Mouse (Mus musculus) adrenal gland, postnatal 25 days (tissue): ENCODE measurements around the gene Hoxc4. TPM values are rescaled to one million over a fixed set of nuclear protein-coding genes. Genes with fewer than 3 reads are reported as not detected.

ENCODE experiments used
- DNase-seq: peaks from one replicate; pipeline ENCODE4 v3.0.0; 2021; ENCODE audit warnings: mixed read lengths
- long read RNA-seq: library from polyadenylated mRNA; stranded (forward); transcript quantifications from one replicate; pipeline ENCODE4 v2.0.0, GENCODE M21; 2021
- total RNA-seq: library from RNA; stranded (reverse); gene quantifications from 2 replicates; pipeline ENCODE4 v1.2.3, GENCODE M21; 2021

Gene Hoxc4
- 7.3 and 8.4 TPM in 2 replicates for total RNA-seq
- long read RNA-seq, partial matches to known transcripts = 0 of 3 reads
- long read RNA-seq, other reads (novel, unspliced or antisense) = 0 of 3 reads

- no peak for DNase-seq
These were observed at the start of gene Hoxc4 for GRCm38 (mm10) chr15:103018636-103019035. Gene Hoxc4 (plus strand): TSS chr15:103018934.

GRCm38 (mm10) chr15:102969296-102969695, 49.4 kb upstream of the Hoxc4 start:
- no peak for DNase-seq

- no peak for DNase-seq
These were observed 48.0 kb upstream of the Hoxc4 start for GRCm38 (mm10) chr15:102970740-102971139.

DNA sequence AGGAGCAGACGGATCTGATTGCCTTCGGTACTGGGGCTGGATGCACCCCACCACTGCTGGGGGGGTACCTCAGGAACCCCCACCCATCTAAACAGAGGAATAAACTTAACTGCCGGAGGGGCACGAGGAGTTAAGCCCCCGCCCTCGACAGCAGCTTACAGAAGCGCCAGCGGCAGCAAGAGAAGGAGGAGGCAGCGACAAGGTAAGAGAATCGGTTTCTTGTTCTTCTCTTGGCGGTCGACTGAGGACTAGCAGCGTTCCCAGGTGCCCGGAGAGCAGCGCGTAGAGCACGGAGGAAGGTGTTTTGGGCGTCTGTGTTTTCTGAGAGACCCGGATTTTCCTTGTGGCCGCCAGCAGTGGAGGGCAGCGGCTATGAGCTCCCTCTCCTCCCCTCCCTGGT, 46.5 kb upstream of the Hoxc4 start:
- DNase-seq = no peak

DNA sequence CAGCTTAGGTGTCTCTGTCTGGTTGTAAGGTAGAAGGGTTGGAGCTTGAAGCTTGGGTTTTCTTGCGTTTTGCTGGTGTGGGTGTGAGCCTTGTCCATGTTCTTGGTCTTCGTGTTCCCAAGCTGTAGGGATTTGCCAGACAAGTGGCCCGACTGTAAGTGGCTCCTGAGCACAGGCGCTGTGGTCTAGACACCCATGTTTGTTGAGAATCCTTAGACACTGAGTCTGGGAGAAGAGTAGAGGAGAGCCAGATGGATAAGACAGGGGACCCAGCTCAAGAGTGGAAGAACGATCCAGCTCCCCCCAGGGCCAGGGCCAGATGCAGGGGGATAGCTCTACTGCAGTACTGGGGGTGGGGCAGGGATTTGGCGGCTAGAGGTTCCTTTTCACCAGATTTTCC, 46.0 kb upstream of the Hoxc4 start:
- DNase-seq = no peak

DNA sequence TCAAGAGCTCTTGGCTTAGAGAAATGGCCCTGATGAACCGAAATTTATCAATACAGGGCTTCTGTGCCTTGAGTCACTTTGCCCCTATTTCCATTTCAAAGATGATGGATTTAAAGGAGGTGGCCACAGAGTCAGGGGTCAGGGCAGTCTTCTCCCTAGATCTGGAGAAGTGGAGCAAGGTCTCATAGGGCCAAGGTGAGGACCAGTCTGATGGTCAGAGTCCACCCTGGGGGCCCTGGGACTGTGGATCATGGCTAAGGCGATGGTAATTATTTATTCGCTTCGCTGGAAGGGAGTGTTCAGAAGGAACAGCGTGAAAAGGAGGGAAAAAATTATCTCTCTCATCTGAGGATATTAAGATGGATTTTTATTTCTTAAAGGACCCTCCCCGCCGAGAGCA, 43.7 kb upstream of the Hoxc4 start:
- no peak for DNase-seq

DNA sequence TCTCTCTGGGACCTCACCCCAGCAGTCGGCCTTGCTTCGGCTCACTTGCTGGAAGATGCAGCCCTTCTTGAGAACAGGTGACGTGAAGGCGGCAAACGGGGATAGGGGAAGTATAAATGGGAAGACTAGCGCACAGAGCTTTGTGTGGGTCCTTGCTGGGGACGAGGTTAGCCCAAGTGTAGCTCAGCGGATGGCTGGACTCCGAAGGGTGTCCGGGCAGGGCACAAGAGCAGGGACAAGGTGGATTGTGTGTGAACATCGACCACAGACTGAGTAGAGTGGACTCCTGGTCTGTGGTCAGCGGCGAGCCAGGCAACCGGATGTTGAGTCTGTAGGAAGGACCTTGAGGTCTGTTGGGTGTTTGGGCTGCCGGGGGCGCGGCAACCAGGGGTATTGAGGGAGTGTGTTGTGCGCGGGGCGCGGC, 43.0 kb upstream of the Hoxc4 start:
- no peak for DNase-seq

GRCm38 (mm10) chr15:102976171-102976570, 42.6 kb upstream of the Hoxc4 start, which contains the start of gene Hoxc9:
Gene Hoxc9 (plus strand): TSS chr15:102976439.
- DNase-seq = no peak

DNA sequence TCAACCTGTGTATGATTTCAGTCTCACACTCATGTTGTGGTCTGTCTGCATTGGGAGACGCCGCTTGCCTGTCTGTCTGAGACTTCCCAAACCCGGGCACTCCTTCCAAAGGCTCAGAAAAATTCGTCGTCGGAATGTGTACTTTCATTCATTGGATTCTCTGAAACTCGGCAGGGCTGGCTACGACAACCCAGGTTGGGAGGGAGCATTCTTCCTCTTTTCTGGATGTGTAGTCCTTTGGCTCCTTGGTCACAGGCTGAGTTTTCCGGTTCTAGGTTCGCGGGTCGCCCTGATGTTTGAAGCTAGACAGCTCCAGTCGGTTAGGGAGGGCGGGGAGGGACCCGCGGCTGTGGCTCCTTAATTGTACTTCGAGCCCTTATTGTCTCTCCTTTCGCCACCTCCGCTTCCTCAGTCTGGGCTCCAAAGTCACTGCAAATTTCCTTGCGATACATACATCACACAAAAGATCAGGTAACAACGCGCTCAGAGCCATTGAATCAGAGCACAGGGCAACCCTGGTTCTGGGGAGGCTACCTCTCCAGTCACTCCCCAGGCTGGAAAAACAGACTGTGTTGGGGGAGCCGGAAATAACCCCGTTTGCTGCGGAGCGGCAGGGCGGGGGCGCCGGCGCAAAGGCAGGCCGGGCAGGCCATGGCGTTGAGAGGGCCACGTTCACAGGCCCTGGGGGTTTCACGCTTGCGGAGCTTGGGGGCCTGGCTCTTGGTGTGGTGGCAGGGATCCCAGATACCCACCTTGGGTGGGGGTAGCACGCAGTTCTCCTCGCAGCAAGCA, 41.9 kb upstream of the Hoxc4 start:
- DNase-seq = no peak

GRCm38 (mm10) chr15:102977423-102977974, 41.2 kb upstream of the Hoxc4 start:
- DNase-seq = no peak

- DNase-seq = no peak
These were observed 39.9 kb upstream of the Hoxc4 start for GRCm38 (mm10) chr15:102978615-102979515.

GRCm38 (mm10) chr15:102979936-102980335, 38.8 kb upstream of the Hoxc4 start:
- DNase-seq = no peak

DNA sequence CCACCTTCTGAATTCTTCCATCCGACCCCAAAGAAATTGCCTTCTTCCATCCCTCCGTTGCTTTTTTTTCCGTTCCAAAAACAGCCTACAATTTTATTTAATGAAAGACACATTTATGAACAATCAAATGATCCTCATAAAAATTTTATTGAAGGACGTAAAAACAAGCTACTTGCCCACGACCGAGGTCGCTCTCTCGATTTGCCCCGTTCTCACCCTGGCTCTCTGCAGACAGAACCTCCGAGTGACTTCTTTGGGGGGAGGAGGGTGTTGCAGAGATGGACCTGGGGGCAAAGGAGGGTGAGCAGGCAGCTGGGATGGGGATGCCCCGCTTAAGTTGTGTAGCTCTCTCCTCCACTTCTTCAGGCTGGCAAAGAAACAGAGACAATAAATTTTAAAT, 38.4 kb upstream of the Hoxc4 start:
- no peak for DNase-seq

- no peak for DNase-seq
These were observed 37.8 kb upstream of the Hoxc4 start for GRCm38 (mm10) chr15:102980912-102981311.

DNA sequence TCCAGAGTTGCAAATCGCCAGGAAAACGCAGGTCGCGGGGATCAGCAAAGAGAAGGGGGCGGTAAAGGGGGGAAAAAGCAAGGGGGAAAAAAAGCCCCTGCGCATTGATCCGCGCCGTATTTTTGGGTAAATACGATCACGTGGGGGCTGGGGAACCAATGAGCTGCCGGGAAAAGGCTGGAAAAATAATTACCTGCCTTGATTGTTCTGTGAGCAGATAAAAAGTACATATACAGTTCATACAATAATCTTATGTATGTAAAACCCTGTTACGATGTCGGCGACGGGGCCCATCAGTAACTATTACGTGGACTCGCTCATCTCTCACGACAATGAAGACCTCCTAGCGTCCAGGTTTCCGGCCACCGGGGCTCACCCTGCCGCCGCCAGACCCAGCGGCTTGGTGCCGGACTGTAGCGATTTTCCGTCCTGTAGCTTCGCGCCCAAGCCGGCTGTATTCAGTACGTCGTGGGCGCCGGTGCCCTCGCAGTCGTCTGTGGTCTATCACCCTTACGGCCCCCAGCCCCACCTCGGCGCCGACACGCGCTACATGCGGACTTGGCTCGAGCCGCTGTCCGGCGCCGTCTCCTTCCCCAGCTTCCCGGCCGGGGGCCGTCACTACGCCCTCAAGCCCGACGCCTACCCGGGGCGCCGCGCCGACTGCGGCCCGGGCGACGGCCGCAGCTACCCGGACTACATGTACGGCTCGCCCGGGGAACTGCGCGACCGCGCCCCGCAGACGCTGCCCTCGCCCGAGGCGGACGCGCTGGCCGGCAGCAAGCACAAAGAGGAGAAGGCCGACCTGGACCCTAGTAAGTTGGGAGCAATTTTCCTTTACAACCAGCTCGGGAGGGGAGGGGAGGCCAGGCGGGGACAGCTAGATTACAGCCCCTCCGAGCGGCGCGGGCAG, 37.1 kb upstream of the Hoxc4 start:
- DNase-seq = no peak

DNA sequence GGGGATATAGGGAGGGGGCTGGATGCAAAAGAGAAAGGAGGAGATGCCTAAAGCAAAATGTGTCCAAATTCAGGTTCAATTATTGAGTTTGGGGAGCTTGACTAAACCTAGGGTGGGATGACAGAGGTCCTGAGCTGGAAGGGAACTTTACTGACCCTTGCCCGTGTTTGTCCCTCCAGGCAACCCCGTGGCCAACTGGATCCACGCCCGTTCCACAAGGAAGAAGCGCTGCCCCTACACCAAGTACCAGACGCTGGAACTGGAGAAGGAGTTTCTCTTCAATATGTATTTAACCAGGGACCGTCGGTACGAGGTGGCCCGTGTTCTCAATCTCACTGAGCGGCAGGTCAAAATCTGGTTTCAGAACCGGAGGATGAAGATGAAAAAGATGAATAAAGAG, 35.0 kb upstream of the Hoxc4 start:
- DNase-seq = no peak

DNA sequence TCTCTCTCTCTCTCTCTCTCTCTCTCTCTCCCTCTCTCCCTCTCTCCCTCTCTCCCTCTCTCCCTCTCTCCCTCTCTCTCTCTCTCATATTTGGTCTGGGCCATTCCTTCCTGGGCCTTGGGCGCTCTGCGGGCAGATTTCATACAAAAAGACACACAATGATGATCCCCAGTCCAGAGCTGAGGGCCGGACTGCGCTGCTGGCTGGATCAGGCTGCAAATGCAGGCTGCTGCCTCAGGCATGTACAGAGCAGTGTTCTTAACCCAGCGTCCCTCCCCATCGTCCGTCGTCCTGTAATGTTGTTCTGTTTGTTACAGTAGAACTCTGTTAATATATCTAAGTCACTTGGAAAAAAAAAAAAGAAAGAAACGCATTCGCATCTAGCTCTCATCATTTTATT, 34.2 kb upstream of the Hoxc4 start:
- no peak for DNase-seq

- DNase-seq = no peak
These were observed 33.8 kb upstream of the Hoxc4 start for GRCm38 (mm10) chr15:102984925-102985324.

- DNase-seq = peak; percentile 96
These were observed 31.5 kb upstream of the Hoxc4 start for GRCm38 (mm10) chr15:102987124-102987833.

DNA sequence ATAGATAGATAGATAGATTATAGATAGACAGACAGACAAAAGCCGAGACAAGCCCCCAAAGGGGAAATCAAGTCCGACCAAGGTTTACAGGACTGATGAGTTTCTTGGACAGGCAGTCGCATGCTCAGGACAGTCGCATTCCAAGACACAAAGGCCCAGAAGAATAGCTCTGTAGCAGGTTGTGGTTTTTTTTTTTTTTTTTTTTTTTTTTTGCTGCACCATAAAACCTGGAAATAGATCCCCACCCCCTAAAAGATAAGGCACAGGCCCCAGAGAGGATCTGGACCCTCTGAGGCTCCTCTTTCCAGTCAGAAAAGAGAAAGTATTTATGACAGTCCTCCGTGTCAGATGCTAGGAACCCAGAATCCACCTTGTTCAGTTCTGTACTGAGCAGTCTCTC, 30.7 kb upstream of the Hoxc4 start:
- DNase-seq = no peak
